Mouse (Mus musculus) cerebral cortex, adult 2 months (tissue): Measurements from ENCODE around the gene Lhfp.

Source experiments
- WGBS: fragments of 180-500 bp; shearing (Covaris S2); methylation state at CpG from one replicate; pipeline ENCODE4 v1.1.7; 2018; 5-methylcytosine and 5-hydroxymethylcytosine counted together

The Lhfp gene

DNA sequence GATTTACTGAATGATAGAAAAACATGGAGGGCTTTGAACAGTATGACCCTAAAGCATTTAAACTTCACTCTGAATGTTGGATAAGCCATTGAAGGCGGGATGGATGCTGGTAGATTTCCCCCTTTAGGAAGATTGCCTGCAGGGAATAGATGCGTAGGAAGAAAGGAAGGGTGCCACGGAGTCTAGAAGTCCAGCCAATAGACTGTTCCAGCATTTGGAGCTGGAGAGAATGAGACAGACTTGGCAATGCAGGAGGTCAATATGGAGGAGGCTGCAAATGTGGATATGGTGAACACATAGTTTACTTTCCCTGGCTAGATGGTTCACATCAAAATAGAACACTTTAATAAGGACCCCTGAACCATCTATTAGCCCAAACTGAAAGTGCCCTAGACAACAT, 58.9 kb downstream of the Lhfp start:
- WGBS = 80% methylated on average over 3 of the region's 3 CpGs

GRCm38 (mm10) chr3:53100803-53101202, 59.5 kb downstream of the Lhfp start:
- 68% methylated on average over 6 of the region's 6 CpGs for WGBS

DNA sequence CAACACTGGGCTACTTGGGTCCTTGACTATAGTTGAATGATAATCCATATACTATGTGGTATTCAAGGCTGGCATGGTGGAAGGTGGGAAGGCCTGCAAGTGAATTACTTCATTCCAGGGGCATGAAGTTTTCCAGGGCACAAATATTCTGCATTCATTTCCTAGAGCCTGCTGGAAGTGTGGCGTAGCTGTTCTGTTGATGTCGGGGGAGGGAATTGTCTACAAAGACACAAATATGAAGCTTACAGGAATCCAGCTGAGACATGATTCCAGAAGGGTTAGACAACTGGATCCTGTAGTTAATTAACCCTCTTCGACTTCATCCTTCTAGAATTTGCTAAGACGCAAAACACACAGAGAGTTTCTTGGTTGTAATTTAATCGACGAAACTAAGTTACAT, 60.4 kb downstream of the Lhfp start:
- 77% methylated on average over 6 of the region's 6 CpGs for WGBS

DNA sequence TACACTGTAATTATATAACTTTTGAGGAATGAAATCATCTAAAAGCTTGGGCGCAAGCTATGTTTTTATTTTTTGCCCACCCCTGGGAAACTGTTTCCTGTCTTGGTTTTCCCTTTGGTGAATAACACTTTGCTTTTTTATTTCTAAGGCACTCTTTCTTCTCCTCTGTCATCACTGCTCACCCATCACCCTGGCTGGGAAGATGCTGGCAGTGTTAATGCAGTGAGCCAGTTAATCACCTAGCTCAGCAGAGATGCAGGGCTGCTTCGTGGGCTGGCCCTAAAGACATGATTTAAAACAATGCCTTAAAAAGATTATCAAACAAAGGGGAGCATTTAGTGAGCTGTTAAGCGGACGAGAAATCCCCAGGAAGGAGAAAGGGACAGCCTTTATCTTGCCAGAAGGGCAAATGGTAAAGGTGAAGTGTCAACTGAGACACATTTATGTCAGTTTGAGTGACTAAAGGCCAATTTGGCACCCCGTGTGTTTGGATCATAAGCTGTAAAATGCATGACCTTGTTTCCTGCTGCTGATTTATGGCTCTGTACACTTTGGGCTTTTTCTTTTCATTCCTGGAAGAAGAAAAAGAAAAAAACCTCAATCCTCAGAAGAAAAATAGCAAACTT, 60.9 kb downstream of the Lhfp start:
- 55% methylated on average over 5 of the region's 5 CpGs for WGBS

- WGBS = 65% methylated on average over 12 of the region's 12 CpGs
Measured at GRCm38 (mm10) chr3:53102757-53103153, 61.4 kb downstream of the Lhfp start.

DNA sequence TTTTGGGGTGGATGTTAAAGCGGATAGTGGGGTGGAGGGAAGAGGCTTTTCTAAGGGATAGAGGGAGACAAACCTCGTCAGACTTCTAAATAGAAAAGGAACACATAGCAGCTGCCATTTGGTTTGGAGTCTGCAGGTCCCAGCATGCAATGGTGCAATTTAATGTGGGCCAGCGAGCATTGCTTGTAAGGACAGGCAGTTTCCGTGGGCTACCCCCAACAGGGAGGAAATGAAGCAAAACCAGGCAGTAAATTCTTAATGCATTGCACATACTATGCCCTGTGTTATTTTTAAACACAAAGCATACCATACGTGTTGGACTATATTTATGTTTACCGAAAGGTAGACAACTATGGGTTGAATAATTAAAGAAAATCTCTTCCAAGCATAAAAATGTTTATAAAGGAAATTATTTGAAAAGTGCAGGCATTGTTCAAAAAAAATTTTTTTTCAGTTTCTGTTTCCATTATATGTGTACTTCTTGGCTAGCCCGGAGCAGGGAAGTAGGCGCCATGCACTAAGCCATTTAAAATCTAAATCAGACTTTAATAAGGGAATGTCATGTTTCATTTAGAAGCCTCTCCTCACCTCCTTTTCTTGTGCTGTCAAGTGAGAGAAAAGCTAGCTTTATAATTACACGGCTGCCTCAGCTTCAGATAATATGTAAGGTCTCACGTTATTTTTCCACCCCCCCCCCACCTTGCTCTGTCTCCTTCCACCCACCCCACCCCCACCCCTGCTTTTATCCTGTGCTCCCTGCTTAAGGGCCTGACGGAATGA, 67.5 kb downstream of the Lhfp start:
- 55% methylated on average over 11 of the region's 11 CpGs for WGBS

DNA sequence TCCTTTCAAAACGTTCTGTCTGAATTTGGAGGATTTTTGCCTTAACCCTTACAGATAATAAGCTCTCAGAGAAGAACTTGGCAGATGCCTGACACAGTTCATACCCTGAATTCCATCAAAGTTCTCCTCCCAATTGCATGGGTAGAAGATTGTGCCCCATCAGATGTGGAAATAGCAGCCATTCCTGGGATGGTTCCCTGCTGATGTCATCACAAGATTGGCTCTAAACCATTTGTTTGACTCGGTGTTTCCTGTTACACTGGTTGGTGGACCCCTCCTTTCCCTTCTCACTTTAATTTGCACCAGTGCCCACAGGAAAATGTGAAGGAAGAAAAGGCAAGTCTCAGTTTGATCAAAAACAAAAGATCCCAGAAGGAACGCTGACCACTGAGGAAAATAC, 68.6 kb downstream of the Lhfp start:
- WGBS = 47% methylated on average over 3 of the region's 3 CpGs

- WGBS = 88% methylated on average over 7 of the region's 7 CpGs
Measured at GRCm38 (mm10) chr3:53112048-53112447, 70.7 kb downstream of the Lhfp start.

- WGBS = 62% methylated on average over 6 of the region's 9 CpGs
Measured at GRCm38 (mm10) chr3:53118755-53119154, 77.4 kb downstream of the Lhfp start.

DNA sequence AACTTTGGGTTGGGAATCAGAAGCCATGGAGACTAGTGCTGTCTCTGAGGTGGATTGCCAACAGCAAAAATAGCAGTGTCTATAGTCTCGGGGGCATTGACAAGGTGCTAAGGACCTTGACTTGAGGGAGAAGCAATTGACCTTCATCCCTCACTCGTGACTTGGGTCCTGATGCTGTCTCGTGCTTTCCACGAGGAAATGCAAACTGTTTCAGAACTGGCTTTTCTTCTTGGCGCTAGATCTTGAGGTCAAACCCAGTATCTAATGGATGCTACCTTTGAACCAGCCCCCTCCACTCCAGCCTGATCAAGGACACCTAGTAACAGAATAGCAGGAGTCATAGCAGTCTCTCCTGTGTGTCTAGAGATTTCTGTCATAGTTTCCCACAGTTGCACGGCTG, 78.7 kb downstream of the Lhfp start:
- WGBS = 94% methylated on average over 6 of the region's 6 CpGs

DNA sequence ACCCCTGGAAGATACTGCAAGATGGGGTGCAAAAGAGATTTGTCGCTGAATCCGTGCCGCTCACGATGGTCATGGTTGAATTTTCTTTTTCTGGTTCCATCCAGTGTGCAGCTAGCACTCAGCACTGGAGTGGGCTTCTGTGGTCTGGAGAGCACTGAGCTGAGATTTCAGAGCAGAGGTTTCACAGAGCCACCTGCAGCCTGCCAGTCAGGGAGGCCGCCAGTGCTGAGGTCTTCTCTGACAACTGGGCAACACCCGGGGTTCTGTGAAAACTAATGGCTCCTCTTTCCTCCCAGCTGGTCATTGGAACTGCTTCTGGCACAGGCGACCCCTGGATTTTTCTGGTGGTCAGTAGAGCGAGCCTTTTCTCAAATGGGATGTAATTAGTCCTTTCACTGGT, 84.2 kb downstream of the Lhfp start:
- 81% methylated on average over 8 of the region's 8 CpGs for WGBS

- WGBS = 96% methylated on average over 2 of the region's 2 CpGs
Measured at GRCm38 (mm10) chr3:53138785-53139184, 97.5 kb downstream of the Lhfp start.

DNA sequence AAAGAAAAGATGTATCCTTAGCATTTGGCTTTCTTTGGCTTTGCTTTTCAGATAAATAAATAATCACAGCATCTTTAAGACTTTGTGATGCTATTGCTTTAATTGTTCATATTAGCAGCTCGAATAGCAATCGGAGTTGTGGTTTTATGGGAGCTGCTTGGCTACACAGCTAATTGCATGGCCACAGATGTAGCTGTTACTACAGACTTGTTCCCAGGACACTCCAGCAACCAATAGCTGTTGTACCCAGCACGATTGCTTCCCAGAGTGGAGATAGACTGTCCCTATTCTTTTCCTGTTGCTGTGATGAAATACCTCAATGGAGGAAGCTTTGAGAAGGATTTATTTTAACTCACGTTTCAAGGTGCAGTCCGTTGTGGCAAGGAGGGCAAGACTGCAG, 98.3 kb downstream of the Lhfp start:
- 75% methylated on average over 5 of the region's 5 CpGs for WGBS

DNA sequence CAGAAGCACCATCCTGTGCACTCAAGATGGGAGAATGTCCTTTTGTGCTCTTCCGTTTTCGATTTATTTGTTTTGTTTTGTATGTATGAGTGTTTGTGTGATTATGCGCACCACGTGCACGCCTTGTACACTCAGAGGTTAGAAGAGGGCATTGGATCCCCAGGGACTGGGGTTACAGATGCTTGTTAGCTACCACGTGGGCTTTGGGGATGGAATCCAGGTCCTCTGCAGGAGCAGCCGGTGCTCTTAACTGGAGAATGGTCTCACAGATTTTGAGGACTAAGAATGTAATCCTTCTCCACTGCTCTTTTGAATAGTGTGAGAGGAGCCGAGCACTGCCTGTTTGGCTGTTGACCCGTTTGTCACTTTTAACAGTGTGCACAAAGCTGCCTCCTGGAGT, 101.2 kb downstream of the Lhfp start:
- 73% methylated on average over 9 of the region's 9 CpGs for WGBS

DNA sequence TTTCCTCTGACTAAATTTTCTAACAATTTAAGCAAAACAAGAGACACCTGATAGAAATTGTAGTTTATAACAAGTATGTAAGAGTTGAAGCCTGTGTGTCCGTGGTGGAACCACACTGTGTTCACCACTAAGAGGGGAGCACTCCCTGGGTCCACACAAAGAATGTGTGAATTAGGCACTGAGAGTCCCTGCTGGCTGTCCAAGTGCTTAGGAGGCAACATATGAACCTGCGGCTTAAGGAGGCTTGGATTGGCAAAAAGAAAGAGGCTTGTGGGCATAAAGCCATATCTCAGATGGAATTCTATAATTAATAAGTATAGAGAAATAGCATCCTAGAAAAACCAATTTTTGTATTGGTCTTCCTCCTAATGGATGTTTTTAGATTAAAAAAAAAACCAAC, 104.2 kb downstream of the Lhfp start:
- WGBS = 66% methylated on average over 2 of the region's 2 CpGs

GRCm38 (mm10) chr3:53145946-53146345, 104.6 kb downstream of the Lhfp start:
- WGBS = 84% methylated on average over 5 of the region's 5 CpGs

- 91% methylated on average over 5 of the region's 5 CpGs for WGBS
Measured at GRCm38 (mm10) chr3:53147001-53147400, 105.7 kb downstream of the Lhfp start.

DNA sequence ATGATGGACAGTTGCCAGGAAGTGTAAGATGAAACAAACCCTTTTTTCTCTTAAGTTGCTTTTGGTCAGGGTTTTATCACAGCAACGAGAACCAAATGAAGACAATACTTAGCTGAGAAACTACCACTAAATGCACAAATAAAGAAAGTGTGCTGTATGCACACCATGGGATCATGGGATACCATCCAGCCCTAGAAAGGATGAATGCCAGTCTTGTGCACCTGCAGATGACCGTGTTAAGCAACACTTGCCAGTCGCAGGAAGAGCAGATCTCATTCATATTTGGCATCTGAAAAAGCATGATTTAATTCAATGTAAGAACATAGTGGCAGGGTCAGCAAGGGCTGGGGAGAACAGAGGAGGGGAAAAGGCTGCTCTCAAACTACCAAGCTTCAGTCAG, 107.4 kb downstream of the Lhfp start:
- 68% methylated on average over 3 of the region's 3 CpGs for WGBS

DNA sequence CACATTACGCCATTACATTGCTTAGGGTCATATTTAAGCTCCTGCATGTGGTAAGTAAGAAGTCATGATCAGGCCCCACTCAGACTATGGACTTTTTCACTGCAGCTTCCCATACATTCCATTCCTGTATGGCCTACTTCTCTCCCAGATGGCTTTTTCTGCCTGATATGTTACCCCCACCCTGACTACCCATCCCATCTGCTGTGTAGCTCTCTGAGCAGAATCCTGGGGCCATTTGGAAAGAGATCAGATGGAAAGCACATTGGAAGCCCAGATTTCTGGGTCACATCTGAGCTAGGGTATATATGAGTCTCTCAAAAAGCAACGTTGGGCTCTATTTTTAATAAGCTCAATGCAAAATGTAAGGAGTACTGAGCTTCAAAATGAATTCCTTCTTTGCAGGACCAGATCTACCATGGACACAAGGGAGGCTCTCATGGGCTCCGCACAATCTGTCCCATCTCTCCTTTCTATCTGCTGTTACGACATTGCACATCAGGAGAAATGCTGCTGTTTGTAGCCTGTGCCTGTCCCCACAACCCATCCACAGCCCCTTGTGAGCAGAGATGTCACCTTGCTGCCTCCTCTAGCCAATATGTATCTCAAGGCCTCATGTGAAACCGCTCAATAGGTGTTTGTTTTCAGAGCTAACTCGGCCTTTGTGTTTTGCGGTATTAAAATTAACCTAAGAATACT, 108.4 kb downstream of the Lhfp start:
- WGBS = 80% methylated on average over 7 of the region's 7 CpGs

DNA sequence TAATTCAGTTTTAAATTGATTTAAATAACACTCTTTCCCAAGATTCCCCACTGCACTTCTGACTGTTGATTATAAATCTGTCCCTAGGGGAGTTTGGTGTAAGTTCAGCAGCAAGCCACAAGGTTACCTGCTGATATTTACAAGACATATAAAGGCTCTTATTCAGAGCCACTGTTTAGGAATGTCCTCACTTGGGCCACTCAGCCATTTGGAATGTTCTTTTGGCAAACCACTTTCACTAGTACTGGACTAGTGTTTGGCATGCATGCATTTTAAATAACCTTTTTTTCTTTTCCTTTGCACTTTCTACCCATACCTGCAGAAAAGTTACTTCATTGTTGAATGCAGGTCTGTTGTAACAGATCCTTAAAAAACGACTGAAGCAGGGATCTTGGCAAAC, 109.8 kb downstream of the Lhfp start:
- 51% methylated on average over 1 of the region's 1 CpGs for WGBS

DNA sequence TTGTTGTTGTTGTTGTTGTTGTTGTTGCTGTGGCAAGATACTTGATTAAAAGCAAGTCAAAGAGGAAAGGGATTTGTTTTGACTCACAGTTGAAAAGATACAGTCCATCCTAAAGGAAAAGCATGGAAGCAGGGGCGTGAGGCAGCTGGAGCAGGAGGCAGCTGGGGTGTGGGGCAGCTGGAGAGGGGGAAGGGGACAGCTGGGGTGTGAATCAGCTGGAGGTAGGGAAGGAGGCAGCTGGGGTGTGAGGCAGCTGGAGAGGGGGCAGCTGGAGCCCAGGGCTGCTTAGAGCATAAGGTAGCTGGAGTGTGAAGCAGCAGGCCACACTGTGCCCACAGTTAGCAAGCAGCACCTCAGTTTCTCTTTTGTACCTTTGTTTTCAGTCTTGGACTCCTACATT, 110.3 kb downstream of the Lhfp start:
- 73% methylated on average over 1 of the region's 1 CpGs for WGBS

GRCm38 (mm10) chr3:53161963-53162362, 120.6 kb downstream of the Lhfp start:
- WGBS = 64% methylated on average over 3 of the region's 3 CpGs

- WGBS = 61% methylated on average over 10 of the region's 10 CpGs
Measured at GRCm38 (mm10) chr3:53165281-53165680, 124.0 kb downstream of the Lhfp start.
